Mouse (Mus musculus): ENCODE measurements around the gene Pde4d. TPM values are rescaled to one million over a fixed set of nuclear protein-coding genes. Genes with fewer than 3 reads are reported as not detected.
A peak's percentile ranks its signal among the peaks of the same experiment; 100 is the strongest.

The Pde4d gene
- polyA plus RNA-seq, 1 experiment from 2014 or later = 3.4 TPM

DNA sequence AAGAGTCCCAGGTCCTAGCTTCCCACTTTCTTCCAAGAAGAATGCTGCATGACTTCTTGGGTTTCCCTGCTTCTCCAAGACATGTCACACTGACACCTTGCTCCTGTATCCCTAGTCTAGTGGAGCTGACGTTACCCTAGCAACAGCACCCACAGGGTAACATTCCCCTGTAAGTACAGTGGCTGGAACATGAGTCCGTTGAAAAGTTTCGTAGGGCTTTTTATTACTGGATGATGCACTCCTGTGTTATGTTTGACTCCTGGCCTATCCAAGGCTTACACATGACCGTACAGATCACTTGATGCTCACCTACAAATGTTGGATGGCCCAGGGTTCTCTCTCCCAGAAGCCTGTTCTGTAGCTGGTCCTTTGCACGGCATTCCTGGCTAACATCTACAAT, 1307.1 kb downstream of the Pde4d start:
- TF ChIP-seq CTCF (IDR thresholded peaks at IDR 0.05) = no peak
- ChIA-PET CTCF (no interaction called here), POLR2A (no interaction called here)
- in situ Hi-C loops (cut with MboI; ENCODE audit: low pct_unique_long_range_greater_than_20kb) = no loop called here
- ATAC-seq = no peak
- no peaks in the 10 kb centered on the region for H3K27me3 ChIP-seq
- no peak for DNase-seq (ENCODE audit: low read depth, low spot score)

GRCm38 (mm10) chr13:109759201-109759600, 1309.5 kb downstream of the Pde4d start:
- POLR2A ChIA-PET = interaction anchor here (1.1 kb wide), 1 partner anchor 11 kb away, joined by 3 read pairs; no protein-coding TSS in a partner anchor
- peak; percentile 77 for TF ChIP-seq CTCF (IDR thresholded peaks at IDR 0.05)
- no peak for DNase-seq (ENCODE audit: low read depth, low spot score)
- in situ Hi-C loops (cut with MboI; ENCODE audit: low pct_unique_long_range_greater_than_20kb) = no loop called here
- CTCF ChIA-PET = interaction anchor here (0.7 to 1.9 kb wide), 9 partner anchors 9 to 156 kb away, joined by 3 to 11 read pairs (median 4); no protein-coding TSS in a partner anchor
- no peaks in the 10 kb centered on the region for H3K27me3 ChIP-seq
- peak; percentile 31 for ATAC-seq

- no peak for TF ChIP-seq CTCF (IDR thresholded peaks at IDR 0.05)
- ATAC-seq (no peak), DNase-seq (ENCODE audit: low read depth, low spot score) (no peak)
- no peaks in the 10 kb centered on the region for H3K27me3 ChIP-seq
- in situ Hi-C loops (cut with MboI; ENCODE audit: low pct_unique_long_range_greater_than_20kb) = no loop called here
- ChIA-PET CTCF (interaction anchor here (0.9 to 1.2 kb wide), 2 partner anchors 15 to 147 kb away, joined by 3 read pairs; no protein-coding TSS in a partner anchor), POLR2A (no interaction called here)
Observed at GRCm38 (mm10) chr13:109761081-109761480, 1311.3 kb downstream of the Pde4d start.

GRCm38 (mm10) chr13:109774791-109775190, 1325.0 kb downstream of the Pde4d start:
- ATAC-seq (no peak), DNase-seq (ENCODE audit: low read depth, low spot score) (no peak)
- TF ChIP-seq CTCF (IDR thresholded peaks at IDR 0.05) = no peak
- CTCF ChIA-PET = interaction anchor here (0.8 to 7.5 kb wide), 2 partner anchors 16 to 132 kb away, joined by 3 to 70 read pairs; no protein-coding TSS in a partner anchor
- H3K27me3 ChIP-seq = no peaks in the 10 kb centered on the region
- POLR2A ChIA-PET = interaction anchor here (0.5 to 0.6 kb wide), 2 partner anchors 252 to 1179 kb away, joined by 3 to 5 read pairs; no protein-coding TSS in a partner anchor
- in situ Hi-C loops (cut with MboI; ENCODE audit: low pct_unique_long_range_greater_than_20kb) = loop anchor here (5.0 to 25.0 kb wide), 4 partner anchors 43 to 588 kb away; partner anchors contain the start of gene Gapt

GRCm38 (mm10) chr13:109775197-109775596, 1325.4 kb downstream of the Pde4d start:
- no peak for TF ChIP-seq CTCF (IDR thresholded peaks at IDR 0.05)
- in situ Hi-C loops (cut with MboI; ENCODE audit: low pct_unique_long_range_greater_than_20kb) = loop anchor here (5.0 to 25.0 kb wide), 4 partner anchors 42 to 587 kb away; partner anchors contain the start of gene Gapt
- POLR2A ChIA-PET = interaction anchor here (0.6 to 0.7 kb wide), 2 partner anchors 160 to 251 kb away, joined by 3 to 5 read pairs; no protein-coding TSS in a partner anchor

GRCm38 (mm10) chr13:109776116-109776515, 1326.4 kb downstream of the Pde4d start:
- peak; percentile 99 for ATAC-seq
- ChIA-PET POLR2A (interaction anchor here (0.7 to 1.4 kb wide), 2 partner anchors 131 to 161 kb away, joined by 3 to 4 read pairs; no protein-coding TSS in a partner anchor), CTCF (interaction anchor here (1.0 to 7.5 kb wide), 8 partner anchors 10 to 242 kb away, joined by 3 to 70 read pairs (median 3); no protein-coding TSS in a partner anchor)

More at GRCm38 (mm10) chr13:109775197-109775596, 1325.4 kb downstream of the Pde4d start:
- no peaks in the 10 kb centered on the region for H3K27me3 ChIP-seq
- DNase-seq (ENCODE audit: low read depth, low spot score) (no peak), ATAC-seq (no peak)
- CTCF ChIA-PET = interaction anchor here (1.4 to 7.5 kb wide), 5 partner anchors 11 to 242 kb away, joined by 3 to 70 read pairs (median 6); no protein-coding TSS in a partner anchor

GRCm38 (mm10) chr13:109776995-109777394, 1327.2 kb downstream of the Pde4d start:
- ChIA-PET CTCF (interaction anchor here (1.1 to 7.5 kb wide), 5 partner anchors 9 to 136 kb away, joined by 3 to 70 read pairs (median 6); no protein-coding TSS in a partner anchor), POLR2A (interaction anchor here (1.4 kb wide), 1 partner anchor 130 kb away, joined by 4 read pairs; no protein-coding TSS in a partner anchor)
- no peaks in the 10 kb centered on the region for H3K27me3 ChIP-seq
- DNase-seq (ENCODE audit: low read depth, low spot score) = no peak
- in situ Hi-C loops (cut with MboI; ENCODE audit: low pct_unique_long_range_greater_than_20kb) = loop anchor here (5.0 to 25.0 kb wide), 4 partner anchors 40 to 585 kb away; partner anchors contain the start of gene Gapt
- no peak for ATAC-seq
- no peak for TF ChIP-seq CTCF (IDR thresholded peaks at IDR 0.05)

More at GRCm38 (mm10) chr13:109776116-109776515, 1326.4 kb downstream of the Pde4d start:
- H3K27me3 ChIP-seq = no peaks in the 10 kb centered on the region
- in situ Hi-C loops (cut with MboI; ENCODE audit: low pct_unique_long_range_greater_than_20kb) = loop anchor here (5.0 to 25.0 kb wide), 4 partner anchors 41 to 586 kb away; partner anchors contain the start of gene Gapt
- peak; percentile 58 for DNase-seq (ENCODE audit: low read depth, low spot score)
- TF ChIP-seq CTCF (IDR thresholded peaks at IDR 0.05) = peak; percentile 94

GRCm38 (mm10) chr13:109777441-109777840, 1327.7 kb downstream of the Pde4d start:
- ChIA-PET CTCF (interaction anchor here (0.6 to 1.1 kb wide), 2 partner anchors 130 to 131 kb away, joined by 3 to 5 read pairs; no protein-coding TSS in a partner anchor), POLR2A (interaction anchor here (1.4 kb wide), 1 partner anchor 130 kb away, joined by 4 read pairs; no protein-coding TSS in a partner anchor)
- no peak for TF ChIP-seq CTCF (IDR thresholded peaks at IDR 0.05)
- ATAC-seq = no peak
- in situ Hi-C loops (cut with MboI; ENCODE audit: low pct_unique_long_range_greater_than_20kb) = loop anchor here (5.0 to 25.0 kb wide), 4 partner anchors 40 to 585 kb away; partner anchors contain the start of gene Gapt
- no peaks in the 10 kb centered on the region for H3K27me3 ChIP-seq
- DNase-seq (ENCODE audit: low read depth, low spot score) = no peak

GRCm38 (mm10) chr13:109778297-109778835, 1328.6 kb downstream of the Pde4d start:
- ChIA-PET POLR2A (no interaction called here), CTCF (interaction anchor here (0.6 to 1.1 kb wide), 2 partner anchors 129 to 130 kb away, joined by 3 to 5 read pairs; no protein-coding TSS in a partner anchor)
- no peak for DNase-seq (ENCODE audit: low read depth, low spot score)
- TF ChIP-seq CTCF (IDR thresholded peaks at IDR 0.05) = no peak
- no peak for ATAC-seq
- H3K27me3 ChIP-seq = no peaks in the 10 kb centered on the region
- in situ Hi-C loops (cut with MboI; ENCODE audit: low pct_unique_long_range_greater_than_20kb) = loop anchor here (5.0 to 25.0 kb wide), 4 partner anchors 39 to 584 kb away; partner anchors contain the start of gene Gapt

DNA sequence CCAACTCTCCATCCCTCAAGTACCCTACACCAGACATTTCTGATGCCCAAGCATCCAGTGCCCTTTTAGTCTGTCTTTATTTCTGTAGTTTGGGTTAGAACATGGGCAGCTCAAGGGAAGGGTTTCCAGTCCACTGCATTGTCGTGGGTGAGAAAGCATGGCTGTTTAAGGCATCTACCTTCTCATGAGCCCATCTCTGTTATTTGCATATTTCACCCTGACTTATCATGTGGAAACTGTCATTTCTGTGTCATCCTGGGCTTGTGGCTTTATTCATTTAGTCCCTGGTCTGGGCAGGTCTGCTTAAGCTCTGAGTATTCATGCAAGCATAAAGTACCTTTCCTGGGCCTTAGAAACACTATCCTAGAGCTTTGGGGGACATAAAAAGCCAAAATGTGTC, 1331.7 kb downstream of the Pde4d start:
- DNase-seq (ENCODE audit: low read depth, low spot score) = no peak
- no peak for ATAC-seq
- in situ Hi-C loops (cut with MboI; ENCODE audit: low pct_unique_long_range_greater_than_20kb) = loop anchor here (25.0 kb wide), 1 partner anchor 581 kb away; the partner anchor contains the start of gene Gapt
- H3K27me3 ChIP-seq = no peaks in the 10 kb centered on the region
- TF ChIP-seq CTCF (IDR thresholded peaks at IDR 0.05) = no peak
- POLR2A ChIA-PET = no interaction called here
- CTCF ChIA-PET = interaction anchor here (1.4 to 3.8 kb wide), 2 partner anchors 8 to 126 kb away, joined by 6 to 15 read pairs; no protein-coding TSS in a partner anchor

Measured in Patski (cell line).